In the genomic region with DNA sequence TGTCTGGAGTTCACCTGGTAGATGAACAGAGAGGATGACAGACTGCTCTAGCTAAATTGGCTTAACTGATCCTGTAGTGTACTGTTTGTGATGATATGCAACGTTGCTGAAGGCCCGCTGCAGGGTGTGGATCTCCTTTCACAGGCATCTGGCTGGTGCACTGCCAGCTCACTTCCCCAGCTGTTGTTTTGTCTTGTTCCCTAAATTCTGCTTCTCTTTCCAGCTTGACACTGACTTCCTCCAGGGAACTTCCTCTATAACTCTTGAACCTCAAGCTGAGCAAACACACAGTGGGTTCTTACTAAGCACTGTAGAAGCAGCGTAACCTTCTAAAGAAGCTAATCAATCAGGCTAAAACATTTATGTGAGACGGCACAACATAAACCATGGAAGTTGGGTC, we compare ENCODE assay signal across 12 mouse cellular contexts. TPM values are rescaled to one million over a fixed set of nuclear protein-coding genes. Genes with fewer than 3 reads are reported as not detected.
DNase-seq lines count a peak whose midpoint lies in the region; ATAC-seq and TF ChIP-seq lines count a peak whose summit lies in the region.
"Had no signal": no experiment of that assay in that cellular context is flagged by ENCODE, and none has a peak within 500 bp of the region (broad histone marks: within the 10 kb centered on the region; RNA-seq: fewer than 3 reads in every experiment).

No protein-coding gene starts in this region.

- no peak for ATAC-seq in liver, embryonic 12.5 days
- ATAC-seq in midbrain, embryonic 13.5 days = no peak
- ATAC-seq: Patski had no signal

- H3K27me3 ChIP-seq in liver, adult 2 months (ENCODE audit: control insufficient read depth, insufficient read depth, low read length) = no peaks in the 10 kb centered on the region
- no peaks in the 10 kb centered on the region for H3K27me3 ChIP-seq in liver, embryonic 12.5 days (replicated peaks)
- no peaks in the 10 kb centered on the region for H3K27me3 ChIP-seq in midbrain, embryonic 13.5 days
- H3K27me3 ChIP-seq: lung, embryonic 15.5 days; neural tube, embryonic 13.5 days had no signal

- H3K4me1 ChIP-seq in liver, adult 2 months (ENCODE audit: control insufficient read depth, insufficient read depth, low read length) = peaks cover 5% of the 10 kb centered on the region; the same call in 1 of the 2 replicates
- peaks cover 6% of the 10 kb centered on the region; the same call in 1 of the 2 replicates for H3K4me1 ChIP-seq in liver, embryonic 12.5 days
- no peaks in the 10 kb centered on the region for H3K4me1 ChIP-seq in midbrain, embryonic 13.5 days (replicated peaks)
- H3K4me1 ChIP-seq: lung, embryonic 15.5 days; neural tube, embryonic 13.5 days had no signal

- TF ChIP-seq CTCF in liver, adult 2 months (IDR thresholded peaks at IDR 0.05; ENCODE audit: low read depth, low read length) = no peak

- DNase-seq in adrenal gland, adult (ENCODE audit: inconsistent age in 2 of 2, low spot score in 1 of 2) = peak; percentile 11 to 51
- no peak for DNase-seq in adrenal gland, adult 8-10 months
- DNase-seq in liver, adult 2 months (ENCODE audit: extremely low read depth, low read depth, low spot score) = peak; percentile 42
- peak; percentile 11 for DNase-seq in heart, postnatal 4 days
- DNase-seq in monocyte, adult 2 months (ENCODE audit: low read depth in 1 of 2, low spot score in 2 of 2) = peak; percentile 42 to 57
- no peak for DNase-seq in ovary, adult 18-20 months (ENCODE audit: low spot score)
- DNase-seq: cerebellum, adult 11-12 months had no signal

- 72% methylated on average over 4 of the region's 4 CpGs for WGBS in liver, adult 2 months
- WGBS in liver, embryonic 12.5 days (ENCODE audit: insufficient replicate concordance) = 39% methylated on average over 4 of the region's 4 CpGs
- 85% methylated on average over 4 of the region's 4 CpGs for WGBS in midbrain, embryonic 13.5 days

- no peak for TF ChIP-seq POLR2A in liver, adult 2 months (IDR thresholded peaks at IDR 0.05; ENCODE audit: extremely low read depth, insufficient read depth, low read length)

- no peaks in the 10 kb centered on the region for H3K36me3 ChIP-seq in liver, adult 2 months (ENCODE audit: control insufficient read depth, insufficient read depth, low read length)
- H3K36me3 ChIP-seq in liver, embryonic 12.5 days = no peaks in the 10 kb centered on the region
- H3K36me3 ChIP-seq in midbrain, embryonic 13.5 days = no peaks in the 10 kb centered on the region
- H3K36me3 ChIP-seq: lung, embryonic 15.5 days; neural tube, embryonic 13.5 days had no signal

- H3K9me3 ChIP-seq in liver, embryonic 12.5 days (replicated peaks) = no peaks in the 10 kb centered on the region
- H3K9me3 ChIP-seq in midbrain, embryonic 13.5 days = no peaks in the 10 kb centered on the region
- H3K9me3 ChIP-seq: lung, embryonic 15.5 days; neural tube, embryonic 13.5 days had no signal

- H3K4me2 ChIP-seq in liver, embryonic 12.5 days = no peak overlapping the region
- no peak overlapping the region for H3K4me2 ChIP-seq in midbrain, embryonic 13.5 days (replicated peaks)
- H3K4me2 ChIP-seq: lung, embryonic 15.5 days; neural tube, embryonic 13.5 days had no signal

- no peaks in the 10 kb centered on the region for H3K79me2 ChIP-seq in liver, adult 2 months (ENCODE audit: control insufficient read depth, insufficient read depth, low read length)

- no peak overlapping the region for H3K4me3 ChIP-seq in liver, adult 2 months (ENCODE audit: insufficient read depth, low read depth, low read length)
- no peak overlapping the region for H3K4me3 ChIP-seq in liver, embryonic 12.5 days
- H3K4me3 ChIP-seq in midbrain, embryonic 13.5 days (replicated peaks) = no peak overlapping the region
- H3K4me3 ChIP-seq: lung, embryonic 15.5 days; neural tube, embryonic 13.5 days had no signal

- H3K27ac ChIP-seq in liver, adult 2 months (replicated peaks; ENCODE audit: insufficient read depth, low read depth, low read length) = 0 out of 2 replicates have a peak overlapping the region, but pooled peaks have one; percentile 32
- no peak overlapping the region for H3K27ac ChIP-seq in liver, embryonic 12.5 days
- no peak overlapping the region for H3K27ac ChIP-seq in midbrain, embryonic 13.5 days
- H3K27ac ChIP-seq: lung, embryonic 15.5 days; neural tube, embryonic 13.5 days had no signal

- H3K9ac ChIP-seq in liver, adult 2 months (ENCODE audit: low read depth, low read length) = no peak overlapping the region
- no peak overlapping the region for H3K9ac ChIP-seq in liver, embryonic 12.5 days
- H3K9ac ChIP-seq in midbrain, embryonic 13.5 days (replicated peaks) = no peak overlapping the region
- H3K9ac ChIP-seq: lung, embryonic 15.5 days; neural tube, embryonic 13.5 days had no signal

RNA-seq across cellular contexts. Expression of a gene that starts 38.8 kb away (rescaled TPM):
- total RNA-seq in adrenal gland, adult 8-10 months (2022) = 10 to 100 TPM; 27.2 to 49.5 (median 35.1) TPM
- 25.0 and 25.8 TPM in 2 replicates for total RNA-seq in liver, adult 2 months (2014; rRNA removed)
- 9.3 and 10.0 TPM in 2 replicates for polyA plus RNA-seq in liver, adult 2 months (2012; rRNA removed)
- 41.1 and 42.5 TPM in 2 replicates for polyA plus RNA-seq in liver, embryonic 12.5 days (2016; fragmentation: Nextera tagmentation; extraction: Ambion mirVana)
- 10 to 100 TPM; 27.4 to 28.1 TPM for total RNA-seq in heart, postnatal 4 days (2021)
- polyA plus RNA-seq in midbrain, embryonic 13.5 days (2015; fragmentation: Nextera tagmentation; extraction: Ambion mirVana) = 40.9 and 44.2 TPM in 2 replicates

Comparison
In these comparisons a context has a peak if more than half of its experiments do, and no peak if none do; other contexts are left out.
1. DNase-seq: peak in adrenal gland, adult (2 of 2), liver, adult 2 months (single experiment), heart, postnatal 4 days (single experiment) and monocyte, adult 2 months (2 of 2); none in adrenal gland, adult 8-10 months (single experiment) and ovary, adult 18-20 months (single experiment).